Mouse (Mus musculus) midbrain, embryonic 12.5 days (tissue): Measurements from ENCODE around the gene Alyref2. TPM values are rescaled to one million over a fixed set of nuclear protein-coding genes. Genes with fewer than 3 reads are reported as not detected.
A peak's percentile ranks its signal among the peaks of the same experiment; 100 is the strongest.

Source experiments
- ATAC-seq: fragments of 200-750 bp; cut with Nextera tagmentation; 2 replicates; pipeline ENCODE4 v1.8.0; 2017; ENCODE audit warnings: low read depth, moderate TSS enrichment, moderate library complexity; ENCODE audit not compliant: low FRiP score
- H3K27ac ChIP-seq: fragments of 300-500 bp; sonication (generic); replicated peaks from 2 replicates; pipeline ENCODE4 v1.5.1; 2016; ENCODE audit warnings: mild to moderate bottlenecking
- H3K27me3 ChIP-seq: fragments of 300-500 bp; sonication (generic); 2 replicates; pipeline ENCODE4 v1.6.1; 2016; ENCODE audit warnings: mild to moderate bottlenecking
- H3K36me3 ChIP-seq: fragments of 300-500 bp; sonication (generic); 2 replicates; pipeline ENCODE4 v1.6.1; 2016
- H3K4me1 ChIP-seq: fragments of 300-500 bp; sonication (generic); 2 replicates; pipeline ENCODE4 v1.6.1; 2016
- H3K4me2 ChIP-seq: fragments of 300-500 bp; sonication (generic); replicated peaks from 2 replicates; pipeline ENCODE4 v1.6.1; 2016; ENCODE audit warnings: mild to moderate bottlenecking, moderate library complexity
- H3K4me3 ChIP-seq: fragments of 300-500 bp; sonication (generic); 2 replicates; pipeline ENCODE4 v1.5.1; 2016; ENCODE audit warnings: mild to moderate bottlenecking
- H3K9ac ChIP-seq: fragments of 300-500 bp; sonication (generic); replicated peaks from 2 replicates; pipeline ENCODE4 v1.6.1; 2016; ENCODE audit warnings: mild to moderate bottlenecking, moderate library complexity
- H3K9me3 ChIP-seq: fragments of 300-500 bp; sonication (generic); 2 replicates; pipeline ENCODE4 v1.6.1; 2016; ENCODE audit warnings: mild to moderate bottlenecking
- WGBS: fragments of 180-500 bp; shearing (Covaris S2); methylation state at CpG from one replicate; pipeline ENCODE4 v1.1.7; 2016; 5-methylcytosine and 5-hydroxymethylcytosine counted together
- polyA plus RNA-seq: library from polyadenylated mRNA; unstranded; fragments of >200 nt; fragmentation: Nextera tagmentation; extraction: Ambion mirVana; gene quantifications from 2 replicates; pipeline ENCODE4 v1.2.1, GENCODE M21; 2016

Gene Alyref2
- 19.0 and 21.8 TPM in 2 replicates for polyA plus RNA-seq

- Histone ChIP-seq H3K9me3 (no peaks in the 10 kb centered on the region), H3K27me3 (no peaks in the 10 kb centered on the region), H3K4me3 (peak within 1 kb of the TSS; percentile 61), H3K9ac (peak within 1 kb of the TSS; percentile 79), H3K4me1 (peaks cover 8% of the 10 kb centered on the region), H3K4me2 (peak within 1 kb of the TSS; percentile 61), H3K27ac (peak within 1 kb of the TSS; percentile 97), H3K36me3 (no peaks in the 10 kb centered on the region)
- under 1% methylated on average over 19 of the region's 19 CpGs for WGBS
- ATAC-seq, result peak; percentile 90
These were observed at the start of gene Alyref2 for GRCm38 (mm10) chr1:171503250-171503591. Gene Alyref2 (plus strand): TSS chr1:171503478.

GRCm38 (mm10) chr1:171454926-171455325 lies 48.4 kb upstream of the Alyref2 start:
- H3K27me3 ChIP-seq, result no peaks in the 10 kb centered on the region
- no peaks in the 10 kb centered on the region for H3K9me3 ChIP-seq
- no peak overlapping the region for H3K27ac ChIP-seq
- H3K4me3 ChIP-seq, result no peak overlapping the region
- H3K36me3 ChIP-seq, result no peaks in the 10 kb centered on the region
- no peak for ATAC-seq
- 84% methylated on average over 6 of the region's 6 CpGs for WGBS
- H3K4me1 ChIP-seq, result peaks cover 4% of the 10 kb centered on the region
- no peak overlapping the region for H3K9ac ChIP-seq
- H3K4me2 ChIP-seq, result no peak overlapping the region

GRCm38 (mm10) chr1:171457568-171457967 lies 45.7 kb upstream of the Alyref2 start:
- no peaks in the 10 kb centered on the region for H3K27me3 ChIP-seq
- no peak overlapping the region for H3K4me2 ChIP-seq
- no peak overlapping the region for H3K9ac ChIP-seq
- no peaks in the 10 kb centered on the region for H3K9me3 ChIP-seq
- H3K4me3 ChIP-seq, result no peak overlapping the region
- peaks cover 12% of the 10 kb centered on the region for H3K4me1 ChIP-seq
- no peaks in the 10 kb centered on the region for H3K36me3 ChIP-seq
- whole genome bisulfite sequencing, result 100% methylated on average over 1 of the region's 1 CpGs
- no peak for ATAC-seq
- H3K27ac ChIP-seq, result no peak overlapping the region

GRCm38 (mm10) chr1:171459791-171460190 lies 43.5 kb upstream of the Alyref2 start:
- Histone ChIP-seq H3K9ac (no peak overlapping the region), H3K36me3 (no peaks in the 10 kb centered on the region), H3K4me3 (no peak overlapping the region), H3K4me2 (no peak overlapping the region), H3K27me3 (no peaks in the 10 kb centered on the region), H3K4me1 (peaks cover 12% of the 10 kb centered on the region), H3K9me3 (no peaks in the 10 kb centered on the region), H3K27ac (no peak overlapping the region)
- WGBS, result 57% methylated on average over 5 of the region's 5 CpGs
- ATAC-seq, result no peak

- ATAC-seq, result no peak; the same call in 1 of the 2 replicates
- no peak overlapping the region for H3K27ac ChIP-seq
- no peak overlapping the region for H3K9ac ChIP-seq
- no peaks in the 10 kb centered on the region for H3K27me3 ChIP-seq
- no peaks in the 10 kb centered on the region for H3K9me3 ChIP-seq
- H3K36me3 ChIP-seq, result no peaks in the 10 kb centered on the region
- H3K4me1 ChIP-seq, result peaks cover 12% of the 10 kb centered on the region
- no peak overlapping the region for H3K4me3 ChIP-seq
- 93% methylated on average over 21 of the region's 22 CpGs for WGBS
- H3K4me2 ChIP-seq, result no peak overlapping the region
These were observed 42.5 kb upstream of the Alyref2 start for GRCm38 (mm10) chr1:171460551-171461503.

- Histone ChIP-seq H3K9me3 (no peaks in the 10 kb centered on the region), H3K9ac (no peak overlapping the region), H3K4me1 (peaks cover 12% of the 10 kb centered on the region), H3K27me3 (no peaks in the 10 kb centered on the region), H3K27ac (no peak overlapping the region), H3K4me2 (no peak overlapping the region), H3K36me3 (no peaks in the 10 kb centered on the region), H3K4me3 (no peak overlapping the region)
- WGBS, result 90% methylated on average over 3 of the region's 3 CpGs
- ATAC-seq, result no peak
These were observed 40.1 kb upstream of the Alyref2 start for GRCm38 (mm10) chr1:171463133-171463532.

DNA sequence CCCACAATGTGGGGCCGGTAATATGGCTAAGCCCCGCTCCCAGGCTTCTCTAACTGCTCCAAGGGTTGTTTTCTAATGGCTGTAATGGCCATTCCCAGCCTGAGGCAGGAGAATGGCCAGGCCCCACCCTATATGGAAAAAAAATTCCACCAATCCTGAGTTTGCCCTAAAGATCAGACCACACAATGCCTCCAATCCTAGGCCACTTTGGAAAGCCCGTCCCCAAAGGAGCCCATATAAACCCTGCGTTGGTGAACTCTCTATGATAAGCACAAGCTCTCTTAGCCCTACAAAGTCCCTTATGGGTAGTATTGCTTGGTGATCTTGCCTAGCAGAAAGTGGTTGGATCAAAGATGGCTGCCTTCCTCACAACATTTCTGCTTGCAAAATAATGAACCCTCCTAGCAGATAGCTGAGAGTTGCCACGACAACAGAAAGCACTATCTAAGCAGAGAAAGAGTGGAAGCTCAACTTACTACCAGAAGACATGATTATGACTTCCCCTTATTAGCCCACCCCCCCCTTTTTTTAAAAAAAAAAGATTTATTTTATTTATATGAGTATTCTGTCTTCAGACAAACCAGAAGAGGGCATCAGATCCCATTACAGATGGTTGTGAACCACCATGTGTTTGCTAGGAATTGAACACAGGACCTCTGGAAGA lies 37.4 kb upstream of the Alyref2 start:
- H3K9me3 ChIP-seq, result no peaks in the 10 kb centered on the region
- H3K36me3 ChIP-seq, result no peaks in the 10 kb centered on the region
- H3K4me1 ChIP-seq, result no peaks in the 10 kb centered on the region
- WGBS, result 92% methylated on average over 5 of the region's 5 CpGs
- H3K27me3 ChIP-seq, result no peaks in the 10 kb centered on the region; the same call in 1 of the 2 replicates
- no peak for ATAC-seq
- no peak overlapping the region for H3K9ac ChIP-seq
- H3K4me3 ChIP-seq, result no peak overlapping the region
- no peak overlapping the region for H3K27ac ChIP-seq
- no peak overlapping the region for H3K4me2 ChIP-seq

- Histone ChIP-seq H3K9me3 (no peaks in the 10 kb centered on the region), H3K4me3 (no peak overlapping the region), H3K9ac (no peak overlapping the region), H3K27ac (no peak overlapping the region), H3K27me3 (no peaks in the 10 kb centered on the region; the same call in 1 of the 2 replicates), H3K4me1 (no peaks in the 10 kb centered on the region), H3K36me3 (no peaks in the 10 kb centered on the region), H3K4me2 (no peak overlapping the region)
- ATAC-seq, result no peak
- 88% methylated on average over 4 of the region's 4 CpGs for WGBS
These were observed 36.7 kb upstream of the Alyref2 start for GRCm38 (mm10) chr1:171466565-171466964.

DNA sequence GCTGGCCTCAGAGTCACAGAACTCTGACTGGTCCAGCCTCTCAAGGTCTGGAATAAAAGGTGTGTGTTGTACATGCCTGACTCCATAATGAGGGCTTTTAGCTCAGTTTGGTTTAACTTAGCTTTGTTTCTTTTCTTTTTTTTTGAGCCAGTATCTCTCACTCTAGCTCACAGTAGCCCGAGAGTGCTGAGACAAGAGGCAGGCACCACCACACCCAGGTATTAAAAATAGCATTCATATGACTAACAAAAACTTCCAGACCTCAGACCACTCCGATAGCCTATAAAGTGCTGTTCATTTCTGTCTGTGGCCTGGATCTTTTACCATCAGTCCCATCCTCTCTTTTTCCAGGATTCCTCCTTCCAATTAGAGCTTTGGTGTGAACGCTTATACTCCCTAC lies 33.6 kb upstream of the Alyref2 start:
- Histone ChIP-seq H3K9me3 (no peaks in the 10 kb centered on the region), H3K36me3 (no peaks in the 10 kb centered on the region), H3K4me2 (no peak overlapping the region), H3K27ac (no peak overlapping the region), H3K4me1 (no peaks in the 10 kb centered on the region), H3K27me3 (no peaks in the 10 kb centered on the region; the same call in 1 of the 2 replicates), H3K4me3 (no peak overlapping the region), H3K9ac (no peak overlapping the region)
- WGBS, result 97% methylated on average over 3 of the region's 3 CpGs
- ATAC-seq, result no peak

DNA sequence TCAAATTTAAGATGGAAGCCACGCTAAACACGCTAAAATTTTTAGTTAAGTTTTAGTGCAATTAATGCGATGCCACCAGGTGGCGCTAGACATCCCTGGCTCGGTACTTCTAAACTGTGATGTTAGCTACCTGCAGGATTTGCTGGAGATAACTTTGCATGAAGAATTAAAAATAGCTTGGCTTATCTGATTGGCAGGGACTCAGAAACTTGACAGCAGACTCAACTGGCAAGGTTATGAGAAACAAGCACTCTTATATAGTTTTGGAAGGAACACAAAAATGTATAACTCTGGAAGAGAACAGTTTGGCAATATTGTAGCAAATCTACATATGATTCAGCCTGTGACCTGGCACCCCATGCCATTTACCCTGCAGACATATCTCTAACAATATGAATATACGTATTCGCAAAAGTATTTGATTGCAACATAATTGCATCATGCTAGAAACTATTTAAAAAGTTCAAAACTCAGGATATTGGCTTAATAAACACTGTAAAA lies 32.9 kb upstream of the Alyref2 start:
- no peak overlapping the region for H3K4me3 ChIP-seq
- H3K9me3 ChIP-seq, result no peaks in the 10 kb centered on the region
- H3K27ac ChIP-seq, result no peak overlapping the region
- H3K27me3 ChIP-seq, result no peaks in the 10 kb centered on the region; the same call in 1 of the 2 replicates
- no peaks in the 10 kb centered on the region for H3K4me1 ChIP-seq
- no peak overlapping the region for H3K4me2 ChIP-seq
- no peak for ATAC-seq
- no peak overlapping the region for H3K9ac ChIP-seq
- WGBS, result 33% methylated on average over 7 of the region's 7 CpGs
- H3K36me3 ChIP-seq, result no peaks in the 10 kb centered on the region

DNA sequence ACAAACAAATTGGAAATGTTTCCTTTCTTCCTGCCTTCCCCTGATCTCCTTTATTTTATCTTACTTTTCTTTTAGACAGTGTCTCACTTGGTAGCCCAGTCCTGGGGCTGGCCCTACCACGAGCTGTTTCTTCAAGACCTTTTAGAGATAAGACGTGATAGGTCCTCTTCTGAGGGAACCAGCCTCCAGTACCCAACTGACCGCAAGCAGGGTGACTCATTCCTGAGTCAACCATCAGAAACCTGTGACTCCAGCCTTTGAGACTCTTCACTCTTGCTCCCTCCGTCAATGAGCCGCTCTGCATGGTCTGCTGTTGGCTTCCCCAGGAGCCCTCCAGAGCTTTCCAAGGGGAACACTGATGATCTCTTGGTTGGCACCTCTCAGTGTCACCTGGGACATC lies 32.4 kb upstream of the Alyref2 start:
- Histone ChIP-seq H3K27ac (no peak overlapping the region), H3K4me3 (no peak overlapping the region), H3K4me1 (no peaks in the 10 kb centered on the region), H3K4me2 (no peak overlapping the region), H3K9me3 (no peaks in the 10 kb centered on the region), H3K27me3 (no peaks in the 10 kb centered on the region; the same call in 1 of the 2 replicates), H3K9ac (no peak overlapping the region), H3K36me3 (no peaks in the 10 kb centered on the region)
- WGBS, result 94% methylated on average over 5 of the region's 5 CpGs
- no peak for ATAC-seq

- H3K27me3 ChIP-seq, result no peaks in the 10 kb centered on the region; the same call in 1 of the 2 replicates
- no peak overlapping the region for H3K4me2 ChIP-seq
- H3K9me3 ChIP-seq, result no peaks in the 10 kb centered on the region
- no peak overlapping the region for H3K27ac ChIP-seq
- ATAC-seq, result no peak
- no peak overlapping the region for H3K4me3 ChIP-seq
- 44% methylated on average over 1 of the region's 1 CpGs for WGBS
- no peaks in the 10 kb centered on the region for H3K4me1 ChIP-seq
- no peak overlapping the region for H3K9ac ChIP-seq
- no peaks in the 10 kb centered on the region for H3K36me3 ChIP-seq
These were observed 31.8 kb upstream of the Alyref2 start for GRCm38 (mm10) chr1:171471452-171471851.
